Mouse (Mus musculus) erythroid progenitor cell, adult 5-6 weeks (primary cell): ENCODE measurements around the gene Kat8. TPM values are rescaled to one million over a fixed set of nuclear protein-coding genes. Genes with fewer than 3 reads are reported as not detected.

Experiments
- ATAC-seq: replicated peaks from 2 replicates; pipeline ENCODE4 v1.8.0; 2016; ENCODE audit warnings: moderate number of reproducible peaks, mild to moderate bottlenecking, moderate TSS enrichment, inconsistent platforms; ENCODE audit not compliant: poor library complexity, low FRiP score, severe bottlenecking
- total RNA-seq, 2 experiments: library from RNA; stranded (forward) in 1 of 2; stranded (reverse) in 1 of 2; fragments of 150-400 nt in 1 of 2; fragments of 186-747, 209-891 nt in 1 of 2; gene quantifications; 2 replicates each; pipeline versions ENCODE4 v1.2.3 to v1.2.4; 2015 to 2017; ENCODE audit warnings: low replicate concordance in 2 of 2

Gene Kat8
- 8.0 and 18.0 TPM in 2 replicates for total RNA-seq (2015; ENCODE audit: low replicate concordance)
- 12.9 and 16.7 TPM in 2 replicates for total RNA-seq (2017; ENCODE audit: low replicate concordance)

DNA sequence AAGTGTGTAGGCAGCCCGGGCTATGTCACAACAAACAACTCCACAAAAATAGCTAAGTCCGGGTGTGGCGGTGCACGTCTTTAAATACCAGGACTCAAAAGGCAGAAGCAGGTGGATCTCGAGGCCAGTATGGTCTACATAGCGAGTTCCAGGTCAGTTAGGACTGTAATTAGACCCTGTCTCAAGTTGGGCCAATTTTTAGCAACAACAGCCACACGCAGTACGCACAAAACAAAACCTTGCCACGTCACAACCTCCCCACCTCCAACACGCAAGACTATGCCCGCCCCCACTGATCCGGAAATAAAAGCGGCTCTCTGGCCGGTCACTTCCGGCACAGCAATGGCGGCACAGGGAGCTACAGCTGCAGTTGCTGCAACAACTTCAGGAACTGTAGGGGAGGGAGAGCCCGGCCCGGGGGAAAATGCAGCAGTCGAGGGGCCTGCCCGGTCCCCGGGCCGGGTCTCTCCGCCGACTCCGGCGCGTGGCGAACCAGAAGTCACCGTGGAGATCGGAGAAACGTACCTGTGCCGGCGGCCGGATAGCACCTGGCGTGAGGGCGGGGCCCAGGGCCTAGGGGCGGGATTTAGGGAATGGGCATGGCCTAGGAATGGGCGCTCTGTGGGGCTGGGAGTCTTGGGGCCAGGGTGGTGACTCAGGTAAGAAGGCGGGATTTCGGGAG is at the start of gene Kat8:
Gene Kat8 (plus strand): TSS at position 327 of the 682 bp plus-strand sequence.
- peak; percentile 98 for ATAC-seq

DNA sequence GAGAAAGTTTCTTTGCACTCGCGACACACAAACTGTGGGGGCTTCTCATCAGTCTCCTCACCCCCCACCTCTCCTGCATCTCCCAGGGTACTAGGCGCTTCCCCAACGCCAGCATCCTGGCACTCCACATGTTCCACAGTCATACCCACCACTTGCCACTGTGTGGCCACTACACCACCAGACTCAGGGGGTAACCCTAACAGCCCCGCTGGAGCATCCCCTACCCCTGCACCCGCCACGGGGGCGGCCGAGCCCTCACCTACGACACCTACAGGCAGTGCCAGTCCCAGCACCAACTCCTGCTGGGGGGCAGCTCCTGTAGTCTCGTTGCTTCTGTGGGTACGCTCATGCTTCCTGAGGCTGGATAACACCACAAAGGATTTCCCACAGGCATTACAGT is 45.9 kb upstream of the Kat8 start:
- no peak for ATAC-seq

DNA sequence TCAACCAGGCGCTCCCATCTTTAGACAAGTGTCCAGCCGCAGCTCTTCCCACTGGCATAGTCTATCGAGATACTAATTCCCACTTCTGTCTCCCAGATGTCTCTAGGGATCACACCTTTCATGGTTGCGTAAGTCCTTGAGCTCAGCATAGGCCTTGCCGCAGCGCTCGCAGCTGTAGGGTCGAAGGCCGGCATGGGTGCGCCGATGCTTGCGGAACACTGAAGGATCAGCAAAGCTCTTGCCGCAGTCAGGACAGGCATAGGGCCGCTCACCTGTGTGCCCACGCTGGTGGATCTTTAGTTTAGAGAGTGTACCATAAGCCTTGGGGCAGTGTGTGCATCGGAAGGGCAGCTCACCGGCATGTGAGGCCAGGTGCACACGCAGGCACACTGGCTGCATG is 44.7 kb upstream of the Kat8 start:
- ATAC-seq: no peak

DNA sequence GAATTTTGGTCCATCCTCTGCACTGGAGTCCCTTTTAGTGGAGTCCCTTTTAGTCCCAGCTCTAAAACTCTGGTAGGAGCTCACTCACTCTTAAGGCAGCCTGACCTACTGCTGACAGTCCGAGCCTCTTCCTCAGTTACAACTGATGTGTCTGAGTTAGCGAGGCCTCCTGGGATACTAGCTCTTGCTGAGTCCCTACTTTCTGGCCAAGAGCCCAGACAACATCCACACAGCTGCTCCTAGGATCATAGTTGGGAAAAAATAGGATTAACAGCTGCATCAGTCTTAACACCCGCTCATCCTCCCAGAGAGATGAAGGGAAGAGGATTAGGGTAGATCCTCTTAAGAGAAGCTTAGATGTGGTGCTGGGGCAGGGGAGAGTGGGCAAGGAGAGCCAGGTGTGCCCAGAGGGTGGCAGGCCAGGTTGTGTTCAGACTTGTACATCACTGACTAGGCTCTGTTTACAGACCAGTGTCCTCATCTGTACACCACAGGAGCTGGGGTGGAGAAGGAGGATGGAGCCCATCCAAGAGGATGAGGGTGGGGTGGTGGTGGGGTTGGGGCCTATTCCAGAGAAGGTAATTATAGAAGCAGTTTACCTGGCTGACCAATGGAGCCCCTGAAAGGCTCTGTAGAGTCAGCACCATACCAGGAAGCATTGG is 43.0 kb upstream of the Kat8 start:
- no peak for ATAC-seq

DNA sequence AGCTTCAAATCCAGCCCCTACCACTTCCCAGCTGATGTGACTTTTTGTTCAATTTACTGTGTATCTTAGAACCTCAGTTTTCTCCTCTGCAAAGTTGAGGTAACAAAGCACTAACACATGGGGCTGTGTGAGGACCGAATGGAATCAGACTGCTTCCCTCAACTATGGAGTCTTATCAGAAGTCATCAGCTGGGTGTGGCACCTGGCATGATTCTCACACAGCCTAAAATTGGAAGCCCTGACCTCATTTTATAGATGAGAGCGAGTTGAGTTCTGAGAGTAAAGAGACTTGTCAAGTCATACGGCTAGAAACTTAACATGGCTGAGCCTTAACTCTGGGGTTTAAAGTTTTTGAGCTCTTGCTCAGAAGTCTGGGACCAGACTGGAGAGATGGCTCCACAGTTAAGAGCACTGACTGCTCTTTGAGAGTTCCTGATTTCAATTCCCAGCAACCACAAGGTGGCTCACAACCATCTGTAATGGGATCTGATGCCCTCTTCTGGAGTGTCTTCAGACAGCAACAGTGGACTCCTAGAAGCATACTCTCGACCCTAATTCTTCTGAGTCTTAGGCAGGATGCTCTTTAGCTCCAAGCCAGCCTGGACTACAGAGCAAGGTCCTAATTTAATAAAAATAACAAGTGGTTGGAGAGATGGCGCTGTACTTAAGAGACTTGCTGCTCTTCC is 42.0 kb upstream of the Kat8 start:
- no peak for ATAC-seq

DNA sequence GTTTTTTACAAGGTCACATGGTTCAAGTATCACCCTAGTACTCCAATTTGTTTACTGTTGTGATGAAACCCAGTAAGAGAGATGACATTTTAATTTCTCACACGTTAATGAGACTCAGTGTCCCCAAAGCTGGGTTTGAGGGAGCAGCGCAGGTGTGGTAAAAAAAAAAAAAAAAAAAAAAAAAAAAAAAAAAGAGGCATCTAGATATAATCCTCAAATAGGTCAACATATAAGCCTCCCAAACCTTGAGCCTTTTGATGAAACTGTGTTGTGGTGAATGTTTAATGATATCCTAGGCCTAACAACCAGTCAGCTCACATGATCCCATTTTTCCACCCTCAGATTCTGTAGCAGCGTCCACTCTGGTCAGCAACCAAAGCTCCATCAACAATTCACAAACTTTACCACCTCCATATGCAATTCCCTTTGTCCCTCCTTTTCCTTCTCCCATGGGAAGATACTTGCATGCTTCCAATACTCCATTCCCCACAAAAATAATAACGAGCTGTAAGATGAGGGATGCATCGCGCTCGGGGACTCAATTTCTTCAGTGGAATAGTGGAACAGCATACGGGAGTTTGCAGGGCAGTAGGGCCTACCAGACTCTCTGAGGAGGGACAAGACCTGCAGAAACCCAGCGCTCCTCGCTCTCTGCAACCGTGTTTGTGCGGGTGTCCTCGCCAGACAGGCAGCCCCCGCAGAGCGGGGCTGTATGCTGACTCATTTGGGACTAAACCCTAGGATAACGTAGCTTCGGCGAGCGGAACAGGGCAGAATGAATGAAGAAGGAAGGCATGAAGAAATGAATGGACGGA is 37.3 kb upstream of the Kat8 start:
- peak; percentile 41 for ATAC-seq

DNA sequence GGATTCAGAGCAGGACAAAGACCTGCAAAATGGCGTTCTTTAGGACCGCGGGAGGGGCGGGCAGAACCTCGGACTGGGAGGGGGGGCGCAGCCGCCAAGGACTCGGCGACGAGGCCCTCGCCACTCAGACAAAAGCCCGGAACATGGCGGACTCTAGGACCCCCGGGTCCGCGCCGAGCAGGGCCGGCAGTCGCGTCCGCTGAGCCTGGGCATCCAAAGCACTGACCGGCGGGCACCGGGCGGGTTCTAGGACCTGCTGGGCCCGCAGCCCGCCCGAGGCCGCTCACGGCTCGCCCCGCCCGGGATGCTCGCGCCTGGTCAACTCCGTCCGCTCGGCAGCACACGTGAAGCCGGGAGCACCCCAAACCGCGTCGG is 36.7 kb upstream of the Kat8 start:
- ATAC-seq: peak; percentile 57

DNA sequence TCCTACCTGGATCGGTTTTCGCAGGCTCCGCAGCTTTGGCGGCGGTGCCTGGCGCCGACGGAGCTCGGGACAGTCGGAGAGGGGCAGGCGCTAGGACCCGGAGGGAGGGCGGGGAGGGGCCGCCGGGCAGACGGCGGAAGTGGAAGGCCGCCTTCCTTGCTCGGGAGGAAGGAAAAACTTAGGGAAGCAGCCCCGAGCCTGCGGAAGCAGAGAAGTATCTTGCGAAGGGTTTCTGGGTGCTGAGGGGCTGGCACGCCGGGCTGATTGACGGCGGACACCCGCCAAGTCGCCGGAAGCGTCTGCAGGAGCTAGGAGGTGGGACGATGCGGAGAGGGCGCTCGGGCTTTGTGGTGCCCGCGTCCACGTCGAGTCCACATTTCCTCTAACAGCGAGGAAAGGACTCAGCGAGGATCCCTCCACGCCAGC is 36.3 kb upstream of the Kat8 start, which contains the start of gene Zfp646:
Gene Zfp646 (plus strand): TSS at position 181 of the 426 bp plus-strand sequence.
- peak; percentile 64 for ATAC-seq

DNA sequence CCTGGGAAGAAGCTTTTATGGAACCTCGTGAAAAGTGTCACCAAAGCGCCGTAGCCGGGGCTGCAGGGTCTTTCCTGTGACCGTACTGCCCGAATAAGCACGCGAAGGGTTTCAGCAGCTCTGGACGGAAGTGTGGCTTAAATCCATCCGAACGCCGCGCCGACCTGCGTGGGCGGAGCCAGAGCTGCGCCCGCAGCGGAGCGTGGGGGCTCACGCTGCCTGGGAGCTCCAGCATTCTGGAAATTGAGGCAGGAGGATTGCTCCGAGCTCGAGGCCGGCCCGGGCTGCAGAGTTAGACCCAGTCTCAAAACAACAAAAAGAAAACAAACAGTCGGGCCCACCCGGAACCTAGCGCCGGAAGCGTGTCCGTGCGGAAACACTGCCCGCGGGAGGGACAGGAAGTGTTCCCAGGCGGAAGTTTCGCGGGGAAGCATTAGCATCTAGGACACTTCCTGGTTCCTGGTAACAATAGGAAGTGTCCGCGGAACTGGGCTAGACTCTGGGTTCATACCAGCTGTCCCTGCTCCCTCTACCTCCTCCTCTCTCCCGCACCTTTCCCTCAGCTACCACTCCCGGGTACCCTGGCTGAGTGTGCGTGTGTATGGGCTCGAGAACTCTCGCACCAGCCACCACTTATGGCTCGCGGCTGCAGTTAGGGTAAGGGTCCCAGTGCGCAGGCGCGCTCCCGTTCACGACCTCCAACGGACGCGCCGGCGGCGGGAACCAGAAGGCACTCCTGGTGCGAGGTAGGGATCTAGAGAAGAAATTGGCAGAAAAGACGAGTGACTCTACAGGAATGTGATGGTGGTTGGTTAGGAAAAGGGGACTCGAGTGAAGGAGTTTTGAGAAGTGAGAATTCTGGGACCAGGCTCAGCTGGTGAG is 35.6 kb upstream of the Kat8 start, which contains the start of gene Zfp668:
Gene Zfp668 (minus strand): TSS at position 362 of the 882 bp plus-strand sequence.
- ATAC-seq: peak; percentile 87

DNA sequence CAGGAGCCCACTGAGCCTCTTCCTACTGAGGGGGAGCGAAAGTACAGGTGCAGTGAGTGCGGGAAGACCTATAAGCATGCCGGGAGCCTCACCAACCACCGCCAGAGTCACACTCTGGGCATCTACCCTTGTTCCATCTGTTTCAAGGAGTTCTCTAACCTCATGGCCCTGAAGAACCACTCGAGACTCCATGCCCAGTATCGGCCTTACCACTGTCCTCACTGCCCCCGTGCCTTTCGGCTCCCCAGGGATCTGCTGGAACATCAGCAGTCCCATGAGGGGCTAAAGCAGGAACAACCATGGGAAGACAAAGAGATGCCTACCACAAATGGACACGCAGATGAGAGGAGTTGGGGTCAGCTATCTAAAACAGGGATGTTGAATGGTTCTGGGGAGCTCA is 33.0 kb upstream of the Kat8 start:
- ATAC-seq: no peak

DNA sequence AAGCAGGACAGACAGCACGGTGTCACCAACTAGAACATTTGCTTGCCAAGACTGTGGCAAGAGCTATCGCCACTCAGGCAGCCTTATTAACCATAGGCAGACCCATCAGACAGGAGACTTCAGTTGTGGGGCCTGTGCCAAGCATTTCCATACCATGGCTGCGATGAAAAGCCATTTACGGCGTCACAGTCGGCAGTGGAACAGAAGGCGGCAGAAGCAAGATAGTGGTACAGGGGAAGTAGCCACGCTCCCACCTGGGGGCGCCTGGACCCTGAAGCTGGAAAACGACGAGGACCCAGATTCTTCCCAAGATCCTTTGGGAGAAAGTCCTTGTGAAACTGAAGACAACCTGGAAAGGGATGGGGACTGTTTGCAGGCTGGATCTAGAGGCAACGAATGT is 31.9 kb upstream of the Kat8 start:
- no peak for ATAC-seq

DNA sequence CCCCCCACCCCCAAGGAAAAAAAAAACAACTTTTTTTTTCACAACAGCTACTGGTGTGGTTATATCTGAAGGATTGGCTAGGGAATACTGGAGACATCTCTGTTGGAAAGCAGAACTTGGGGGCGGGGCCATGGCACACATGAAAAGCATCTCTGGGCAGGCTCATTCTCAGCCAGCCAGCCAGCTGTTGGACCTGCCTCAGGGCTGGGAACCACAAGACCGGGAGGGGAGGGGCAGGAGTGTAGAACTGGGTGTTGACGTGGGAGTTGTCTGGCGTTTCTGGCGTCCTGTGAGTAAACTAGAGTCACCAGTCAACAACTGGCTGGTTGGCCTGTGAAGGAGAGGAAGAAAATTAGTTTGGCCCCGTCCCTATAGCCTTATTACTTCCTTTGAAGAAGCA is 26.4 kb upstream of the Kat8 start:
- no peak for ATAC-seq

DNA sequence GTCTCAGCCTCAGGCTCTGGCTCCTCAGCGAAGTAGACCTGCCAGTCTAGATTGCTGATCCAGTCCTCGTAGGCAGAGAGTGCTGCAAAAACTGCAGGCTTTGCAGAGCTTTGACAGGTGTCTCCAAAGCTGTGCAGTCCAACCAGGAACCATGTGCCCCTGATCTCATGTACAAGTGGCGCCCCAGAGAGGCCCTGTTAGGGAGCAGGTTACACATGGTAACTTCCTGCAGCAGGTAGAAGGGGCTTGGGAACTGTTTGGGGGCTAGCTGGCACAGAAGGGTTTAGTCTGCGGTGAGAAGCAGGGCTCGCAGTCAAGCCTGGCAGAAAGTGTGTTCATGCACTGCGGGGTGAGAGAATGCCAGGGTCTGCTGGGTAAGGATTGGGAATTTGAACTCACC is 25.8 kb upstream of the Kat8 start:
- no peak for ATAC-seq

DNA sequence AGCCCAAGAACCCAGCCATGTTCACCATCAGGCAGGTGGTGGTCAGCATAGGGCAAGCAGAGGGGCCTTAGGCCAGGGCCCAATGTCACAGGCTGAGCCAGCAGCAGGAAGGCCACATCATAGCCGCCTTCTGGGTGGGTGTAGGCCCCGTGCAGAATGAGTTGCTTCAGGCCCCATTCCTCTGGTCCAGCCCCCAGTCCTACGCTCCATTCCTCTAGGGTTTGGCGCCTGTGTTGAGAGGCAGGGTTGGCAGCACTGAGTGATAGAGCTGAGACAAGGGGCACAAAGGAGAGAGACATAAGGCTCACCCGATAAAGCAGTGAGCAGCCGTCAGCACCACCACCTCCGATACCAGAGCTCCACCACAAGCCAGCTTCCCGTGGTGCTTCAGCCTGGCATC is 25.1 kb upstream of the Kat8 start:
- ATAC-seq: no peak

DNA sequence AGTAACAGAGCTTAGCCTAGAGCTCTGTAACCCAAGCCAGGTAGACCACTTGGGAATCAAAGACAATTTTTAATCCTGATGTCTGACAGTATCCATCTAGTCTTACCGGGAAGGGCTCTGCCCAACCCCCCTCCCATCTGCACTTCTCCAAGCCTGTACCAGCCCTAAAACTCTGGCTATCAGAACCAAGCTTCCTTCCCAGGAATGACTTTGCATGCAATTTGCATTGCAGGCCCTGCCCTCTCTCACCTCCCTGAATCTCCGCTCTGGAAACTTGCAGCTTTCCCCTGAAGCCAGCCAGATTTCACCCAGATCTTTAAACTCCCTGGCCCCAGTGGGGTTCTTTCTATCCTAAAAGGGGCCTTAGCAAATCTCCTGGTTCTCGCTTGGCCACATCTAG is 24.5 kb upstream of the Kat8 start:
- no peak for ATAC-seq

DNA sequence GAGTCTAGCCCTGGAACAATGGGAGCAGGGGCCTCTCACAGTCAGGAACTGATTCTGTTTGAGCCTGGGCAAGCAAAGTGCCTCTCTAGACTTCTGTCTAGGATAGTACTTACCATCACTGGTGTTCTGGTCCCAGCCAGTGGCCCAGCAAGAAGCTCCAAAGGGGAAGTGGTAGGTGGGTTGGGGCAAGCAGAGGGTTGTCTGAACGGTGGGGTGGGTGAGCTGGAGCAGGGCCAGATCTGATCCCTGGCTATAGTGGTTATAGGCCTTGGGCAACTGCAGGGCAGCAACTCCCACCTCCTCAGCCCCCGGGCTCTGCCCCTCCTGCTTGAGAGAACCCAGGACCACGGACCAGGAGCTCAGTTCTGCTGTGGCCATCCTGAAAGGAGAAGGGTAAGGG is 23.5 kb upstream of the Kat8 start:
- ATAC-seq: no peak

DNA sequence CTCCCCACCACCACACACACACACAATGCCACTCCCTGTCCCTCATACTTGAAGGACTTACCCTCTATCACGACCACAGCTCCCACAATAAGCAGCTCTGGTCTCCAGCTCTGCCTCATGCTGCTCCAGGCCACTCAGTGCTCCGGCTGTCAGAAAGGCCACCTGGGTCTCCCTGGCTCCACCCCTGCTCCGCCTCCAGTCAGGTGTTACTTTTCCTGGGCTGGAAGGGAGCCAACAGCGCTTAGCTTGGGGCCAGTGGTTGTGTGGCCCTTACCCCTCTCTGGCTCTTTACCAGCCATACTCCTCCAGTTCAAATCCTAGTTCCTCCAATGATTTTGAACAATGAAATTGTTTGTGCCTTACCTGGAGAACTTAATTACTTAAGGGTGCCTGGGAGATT is 21.5 kb upstream of the Kat8 start, which contains the start of gene Prss53:
Gene Prss53 (minus strand): TSS at position 173 of the 400 bp plus-strand sequence.
- ATAC-seq: no peak

DNA sequence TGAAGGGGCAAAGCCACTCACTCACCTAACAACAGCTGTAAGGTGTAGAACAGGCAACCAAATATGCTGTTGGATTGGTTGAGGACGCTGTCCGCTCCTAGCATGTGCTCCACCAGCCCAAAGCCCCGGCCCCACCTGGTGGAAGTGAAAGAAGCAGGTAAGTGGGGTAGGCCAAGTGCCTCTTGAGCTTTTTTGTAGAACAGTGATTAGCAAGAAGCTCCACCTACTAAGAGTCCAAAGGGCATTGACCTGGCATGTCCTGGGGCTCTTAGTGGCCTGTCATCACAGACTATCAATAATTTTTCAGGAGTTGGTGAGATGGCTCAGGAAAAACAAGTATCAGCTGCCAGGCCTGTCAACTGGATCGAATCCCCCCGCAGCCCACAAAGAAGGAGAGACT is 17.8 kb upstream of the Kat8 start:
- ATAC-seq: no peak

DNA sequence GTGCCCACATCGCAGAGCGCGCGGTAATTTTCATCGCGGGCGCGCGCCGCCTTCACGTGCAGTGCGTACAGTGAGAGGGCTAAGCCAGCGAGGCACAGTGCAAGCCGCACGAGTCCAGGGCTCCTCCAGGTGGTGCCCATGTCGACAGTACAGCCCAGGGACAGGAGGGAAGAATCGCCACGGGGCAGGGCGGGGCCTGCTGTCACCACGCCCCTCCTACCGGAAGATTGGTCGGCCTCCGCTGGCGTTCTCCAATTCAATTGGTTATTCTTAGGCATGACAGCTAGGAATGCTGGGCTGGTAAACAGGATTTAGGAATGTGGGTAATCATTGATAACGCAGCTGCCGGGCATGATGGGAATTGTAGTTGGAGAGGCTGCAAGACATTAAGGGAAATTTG is 16.9 kb upstream of the Kat8 start, which contains the start of the genes Gm21974 and Vkorc1:
Gene Gm21974 (minus strand): TSS at position 13 of the 400 bp plus-strand sequence.
Gene Vkorc1 (minus strand): TSS at position 176 of the 400 bp plus-strand sequence.
- ATAC-seq: peak; percentile 96
